Mouse (Mus musculus) G1E (cell line): ENCODE measurements around the gene E330017A01Rik. TPM values are rescaled to one million over a fixed set of nuclear protein-coding genes. Genes with fewer than 3 reads are reported as not detected.
A peak's percentile ranks its signal among the peaks of the same experiment; 100 is the strongest.

Source experiments
- ATAC-seq: 2 replicates; pipeline ENCODE4 v1.8.0; 2016; ENCODE audit warnings: mild to moderate bottlenecking; ENCODE audit not compliant: insufficient number of reproducible peaks, poor library complexity, low FRiP score, severe bottlenecking; ENCODE audit errors: extremely low read depth
- DNase-seq: peaks from one replicate; pipeline ENCODE4 v3.0.0; 2012; ENCODE audit warnings: low spot score
- H3K27me3 ChIP-seq: 2 replicates; pipeline ENCODE4 v1.6.1; 2012; ENCODE audit warnings: mild to moderate bottlenecking, low read length, inconsistent platforms; ENCODE audit not compliant: insufficient read depth
- H3K36me3 ChIP-seq: replicated peaks from 2 replicates; pipeline ENCODE3; 2012; ENCODE audit warnings: mild to moderate bottlenecking, inconsistent platforms
- H3K4me1 ChIP-seq: 2 replicates; pipeline ENCODE4 v1.6.1; 2012; ENCODE audit warnings: low read depth, low read length, inconsistent platforms, mixed read lengths; ENCODE audit not compliant: insufficient read depth
- H3K4me3 ChIP-seq: 2 replicates; pipeline ENCODE4 v1.5.1; 2012; ENCODE audit warnings: low read depth, mild to moderate bottlenecking, inconsistent platforms, low read length, moderate library complexity, mixed read lengths
- H3K9me3 ChIP-seq: replicated peaks from 2 replicates; pipeline ENCODE4 v1.6.1; 2012; ENCODE audit warnings: inconsistent platforms
- CTCF ChIP-seq: IDR thresholded peaks from 2 replicates; pipeline ENCODE4 v1.5.1; 2012; ENCODE audit warnings: low read depth, low read length, inconsistent platforms, mixed read lengths
- GATA1 ChIP-seq: IDR thresholded peaks from 2 replicates; pipeline ENCODE4 v1.6.1; 2012; ENCODE audit warnings: borderline replicate concordance, low read length, inconsistent platforms, mixed read lengths
- GATA2 ChIP-seq: IDR thresholded peaks from 2 replicates; pipeline ENCODE4 v1.6.1; 2012; ENCODE audit warnings: low read depth, low read length, inconsistent platforms, borderline replicate concordance
- POLR2AphosphoS5 ChIP-seq: IDR thresholded peaks from 2 replicates; pipeline ENCODE4 v1.6.1; 2012; ENCODE audit warnings: low read depth, low read length, inconsistent platforms; ENCODE audit not compliant: insufficient replicate concordance
- TAL1 ChIP-seq: conservative IDR thresholded peaks from 2 replicates; pipeline ENCODE4 v1.6.1; 2012; ENCODE audit warnings: low read depth, low read length, inconsistent platforms, mixed read lengths
- polyA plus RNA-seq: library from polyadenylated mRNA; stranded (reverse); fragments of >175 nt; gene quantifications from 2 replicates; pipeline ENCODE4 v1.2.3, GENCODE M21; 2012
- total RNA-seq, 2 experiments: library from RNA; stranded (forward) in 1 of 2; stranded (reverse) in 1 of 2; fragments of 200-1000 nt in 1 of 2; fragments of >200 nt in 1 of 2; fragmentation: Nextera tagmentation in 1 of 2; gene quantifications; 2 replicates each; pipeline ENCODE4 v1.2.3; 2014 to 2017

Gene E330017A01Rik
- total and polyA plus RNA-seq, 3 experiments: 0.11 TPM; not detected in 2

DNA sequence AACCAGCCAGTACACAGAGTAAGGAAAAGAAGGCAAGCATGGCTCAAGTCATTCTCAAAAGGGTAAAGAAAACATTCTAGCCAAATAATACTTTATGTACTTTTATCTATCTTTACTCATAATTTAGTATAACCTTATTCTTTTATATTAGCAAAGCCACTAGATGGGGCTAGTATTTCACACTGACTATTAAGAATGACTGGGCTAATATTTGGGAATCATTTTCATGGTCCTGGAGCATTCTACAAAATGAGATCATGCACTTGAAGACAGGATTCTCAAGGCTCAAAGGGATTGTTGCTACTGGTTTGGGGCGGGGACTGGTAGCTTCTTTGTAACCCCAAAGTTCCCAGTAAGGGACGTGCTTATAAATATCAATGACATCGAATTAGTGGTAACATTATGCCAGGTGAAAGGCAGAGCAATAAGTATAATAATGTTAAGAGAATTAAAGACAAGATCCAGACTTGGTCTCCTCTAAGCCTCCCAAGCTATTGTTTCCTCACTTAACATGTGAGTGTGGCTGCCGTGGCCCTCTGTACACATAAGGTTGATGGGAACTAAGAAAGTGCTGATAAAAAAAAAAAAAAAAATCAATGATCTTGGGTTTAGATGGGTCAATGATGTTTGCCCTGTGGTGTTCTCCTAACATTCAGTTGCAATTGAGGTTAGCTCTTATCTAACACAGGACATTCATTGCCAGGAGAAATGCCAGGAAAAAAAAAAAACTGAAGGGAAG, 10.8 kb downstream of the E330017A01Rik start:
- Histone ChIP-seq H3K4me3 (no peak overlapping the region), H3K36me3 (no peaks in the 10 kb centered on the region), H3K9me3 (no peaks in the 10 kb centered on the region), H3K4me1 (peaks cover 62% of the 10 kb centered on the region), H3K27me3 (no peaks in the 10 kb centered on the region)
- TF ChIP-seq POLR2AphosphoS5: no peak
- no peak for ATAC-seq
- no peak for DNase-seq

DNA sequence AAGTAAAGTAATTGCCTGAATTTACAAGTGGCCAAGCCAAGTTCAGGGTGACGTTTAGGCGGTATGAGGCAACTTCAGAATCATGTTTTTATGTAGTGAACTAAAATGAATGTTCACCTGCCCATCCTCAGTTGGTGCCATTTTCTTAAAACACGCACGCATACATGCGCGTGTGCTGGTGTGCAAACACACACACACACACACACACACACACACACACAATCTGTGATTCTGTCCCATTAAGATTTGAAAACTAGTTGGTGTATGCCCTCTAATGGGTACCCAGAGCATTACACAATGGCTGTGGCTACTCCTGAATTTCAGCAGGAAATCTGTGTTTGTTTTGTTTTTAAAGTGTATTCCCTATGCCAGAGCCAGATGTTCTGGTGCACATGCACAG, 14.6 kb downstream of the E330017A01Rik start:
- Histone ChIP-seq H3K4me3 (no peak overlapping the region), H3K36me3 (no peaks in the 10 kb centered on the region), H3K4me1 (peaks cover 52% of the 10 kb centered on the region), H3K27me3 (no peaks in the 10 kb centered on the region), H3K9me3 (no peaks in the 10 kb centered on the region)
- DNase-seq (no peak), ATAC-seq (no peak; the same call in 1 of the 2 replicates)
- TF ChIP-seq CTCF (peak; percentile 42; the same call in 1 of the 2 replicates), GATA2 (no peak)

- Histone ChIP-seq H3K36me3 (no peaks in the 10 kb centered on the region), H3K27me3 (no peaks in the 10 kb centered on the region), H3K4me1 (peaks cover 51% of the 10 kb centered on the region), H3K9me3 (no peaks in the 10 kb centered on the region), H3K4me3 (no peak overlapping the region)
- no peak for ATAC-seq
- TF ChIP-seq TAL1 (no peak), CTCF (no peak), POLR2AphosphoS5 (no peak), GATA2 (no peak), GATA1 (no peak)
- DNase-seq: no peak
Observed at GRCm38 (mm10) chr16:58623114-58623513, 15.4 kb downstream of the E330017A01Rik start.

- ATAC-seq (no peak), DNase-seq (no peak)
- H3K9me3 ChIP-seq: no peaks in the 10 kb centered on the region
- no peak overlapping the region for H3K4me3 ChIP-seq
- no peaks in the 10 kb centered on the region for H3K27me3 ChIP-seq
- H3K36me3 ChIP-seq: no peaks in the 10 kb centered on the region
- no peak for TF ChIP-seq TAL1
- TF ChIP-seq CTCF: no peak
- no peak for TF ChIP-seq GATA1
- TF ChIP-seq GATA2: no peak
- no peak for TF ChIP-seq POLR2AphosphoS5
- H3K4me1 ChIP-seq: peaks cover 50% of the 10 kb centered on the region
Observed at GRCm38 (mm10) chr16:58622377-58622776, 16.2 kb downstream of the E330017A01Rik start.

GRCm38 (mm10) chr16:58617346-58617745, 21.2 kb downstream of the E330017A01Rik start:
- ATAC-seq (no peak), DNase-seq (no peak)
- Histone ChIP-seq H3K36me3 (no peaks in the 10 kb centered on the region), H3K4me3 (no peak overlapping the region), H3K27me3 (no peaks in the 10 kb centered on the region), H3K4me1 (peaks cover 29% of the 10 kb centered on the region), H3K9me3 (no peaks in the 10 kb centered on the region)
- TF ChIP-seq TAL1: no peak
- no peak for TF ChIP-seq GATA1
- no peak for TF ChIP-seq GATA2
- no peak for TF ChIP-seq POLR2AphosphoS5
- no peak for TF ChIP-seq CTCF

GRCm38 (mm10) chr16:58616878-58617277, 21.7 kb downstream of the E330017A01Rik start, which contains the start of gene Gm813:
TSS of gene Gm813 (minus strand) at chr16:58616978.
- ATAC-seq (no peak), DNase-seq (no peak)
- TF ChIP-seq POLR2AphosphoS5 (no peak), GATA1 (no peak), TAL1 (no peak), GATA2 (no peak), CTCF (no peak)
- H3K27me3 ChIP-seq: no peaks in the 10 kb centered on the region
- peaks cover 32% of the 10 kb centered on the region for H3K4me1 ChIP-seq
- no peaks in the 10 kb centered on the region for H3K36me3 ChIP-seq
- H3K9me3 ChIP-seq: no peaks in the 10 kb centered on the region
- H3K4me3 ChIP-seq: no peak within 1 kb of the TSS

DNA sequence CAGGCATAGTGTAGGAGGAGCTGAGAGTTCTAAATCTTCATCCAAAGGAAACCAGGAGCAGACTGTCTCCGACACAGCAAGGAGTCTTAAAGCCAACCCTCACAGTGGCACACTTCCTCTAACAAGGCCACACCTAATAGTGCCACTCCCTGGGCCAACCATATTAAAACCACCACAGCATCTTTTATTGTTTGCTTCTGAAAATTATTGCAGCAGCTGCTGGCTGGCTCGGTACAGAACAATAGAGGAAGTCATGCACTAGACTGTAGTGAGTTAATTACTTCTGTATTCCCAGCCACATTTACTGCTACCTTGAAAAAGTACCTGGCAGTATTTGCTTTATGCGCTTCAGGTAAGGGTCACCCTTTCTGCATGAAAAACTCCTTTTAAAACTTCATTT, 25.6 kb downstream of the E330017A01Rik start:
- no peak for DNase-seq
- peaks cover 29% of the 10 kb centered on the region for H3K4me1 ChIP-seq
- no peak for ATAC-seq

More for the DNA sequence above, 25.6 kb downstream of the E330017A01Rik start:
- Histone ChIP-seq H3K36me3 (no peaks in the 10 kb centered on the region), H3K9me3 (no peaks in the 10 kb centered on the region), H3K27me3 (no peaks in the 10 kb centered on the region), H3K4me3 (no peak overlapping the region)
- no peak for TF ChIP-seq POLR2AphosphoS5
- TF ChIP-seq GATA1: no peak
- TF ChIP-seq GATA2: no peak
- no peak for TF ChIP-seq TAL1
- no peak for TF ChIP-seq CTCF
